Comparison of ENCODE assay signal across 12 mouse cellular contexts in genomic region chr1:72879319-72879634, GRCm38 (mm10). TPM values are rescaled to one million over a fixed set of nuclear protein-coding genes. Genes with fewer than 3 reads are reported as not detected.
A peak's percentile ranks its signal among the peaks of the same experiment; 100 is the strongest.
DNase-seq lines count a peak whose midpoint lies in the region; ATAC-seq lines count a peak whose summit lies in the region.
"Had no signal": no experiment of that assay in that cellular context is flagged by ENCODE, and none has a peak within 500 bp of the region (broad histone marks: within the 10 kb centered on the region; RNA-seq: fewer than 3 reads in every experiment).

No protein-coding gene starts in this region.

- ATAC-seq in kidney, embryonic 16.5 days (ENCODE audit: low FRiP score, low TSS enrichment) = no peak

- H3K27ac ChIP-seq in kidney, embryonic 16.5 days (ENCODE audit: low read length) = peak overlapping the region; percentile 72; the same call in 1 of the 2 replicates

- no peaks in the 10 kb centered on the region for H3K9me3 ChIP-seq in kidney, embryonic 16.5 days (ENCODE audit: low read length)

- no peak overlapping the region for H3K4me3 ChIP-seq in kidney, embryonic 16.5 days (ENCODE audit: low read length)
- H3K4me3 ChIP-seq: erythroblast, embryonic 14.5 days had no signal

- 49% methylated on average over 4 of the region's 4 CpGs for WGBS in kidney, embryonic 16.5 days

- peak; percentile 23 for DNase-seq in adrenal gland, postnatal 10 days
- no peak for DNase-seq in adrenal gland, postnatal 25 days
- DNase-seq in kidney, adult 11 months = no peak
- DNase-seq in thymus, postnatal 4 days = peak; percentile 34
- DNase-seq in thymus, postnatal 14 days = no peak
- DNase-seq in urinary bladder, postnatal 14 days (ENCODE audit: low spot score) = no peak
- no peak for DNase-seq in adrenal gland, adult 8-10 months
- DNase-seq: gastrocnemius, postnatal 10 days had no signal

- peaks cover 5% of the 10 kb centered on the region; the same call in 1 of the 2 replicates for H3K27me3 ChIP-seq in kidney, embryonic 16.5 days (ENCODE audit: insufficient read depth, low read length)

- H3K9ac ChIP-seq in kidney, embryonic 16.5 days (replicated peaks; ENCODE audit: low read length) = no peak overlapping the region

- H3K4me2 ChIP-seq in kidney, embryonic 16.5 days (replicated peaks; ENCODE audit: low read depth, low read length) = peak overlapping the region; percentile 47

- H3K4me1 ChIP-seq in kidney, embryonic 16.5 days (ENCODE audit: insufficient read depth, low read length) = peaks cover 31% of the 10 kb centered on the region

- H3K36me3 ChIP-seq in kidney, embryonic 16.5 days (ENCODE audit: insufficient read depth, low read length) = no peaks in the 10 kb centered on the region

RNA-seq across cellular contexts. Expression of gene Igfbp5, which starts 4.6 kb away (rescaled TPM):
- total RNA-seq in adrenal gland, postnatal 10 days (2021) = 100 to 1,000 TPM in 1 of 2 experiments, 10 to 100 TPM in 1; 85.9 to 120 TPM
- 49.9 and 57.5 TPM in 2 replicates for total RNA-seq in adrenal gland, postnatal 25 days (2021)
- polyA plus RNA-seq in kidney, embryonic 16.5 days (2015; fragmentation: Nextera tagmentation; extraction: Ambion mirVana) = 89.0 and 104 TPM in 2 replicates
- 100 to 1,000 TPM in 3 of 4 experiments, 10 to 100 TPM in 1; 99.0 to 265 (median 164) TPM for total RNA-seq in adrenal gland, adult 8-10 months (2022)
- polyA plus RNA-seq: erythroblast, embryonic 14.5 days had no signal

RNA-seq across cellular contexts. Expression of gene Igfbp2, which starts 55.0 kb away (rescaled TPM):
- total RNA-seq in adrenal gland, postnatal 10 days (2021) = 100 to 1,000 TPM; 210 to 501 TPM
- total RNA-seq in adrenal gland, postnatal 25 days (2021) = 2.6 and 5.9 TPM in 2 replicates
- 144 and 152 TPM in 2 replicates for polyA plus RNA-seq in kidney, embryonic 16.5 days (2015; fragmentation: Nextera tagmentation; extraction: Ambion mirVana)
- 1 to 10 TPM; 2.4 to 4.0 (median 2.6) TPM for total RNA-seq in adrenal gland, adult 8-10 months (2022)
- total RNA-seq: hematopoietic stem cell, adult 5-6 weeks; neutrophil, adult 5-6 weeks had no signal

Comparison
In these comparisons a context has a peak if more than half of its experiments do, and no peak if none do; other contexts are left out.
1. DNase-seq: peak in adrenal gland, postnatal 10 days (single experiment) and thymus, postnatal 4 days (single experiment); none in adrenal gland, postnatal 25 days (single experiment), kidney, adult 11 months (single experiment), thymus, postnatal 14 days (single experiment), urinary bladder, postnatal 14 days (single experiment) and adrenal gland, adult 8-10 months (single experiment).
2. RNA of gene Igfbp2, which starts 55.0 kb away (total RNA-seq): 210 to 501 TPM in adrenal gland, postnatal 10 days; 2.4 to 4.0 TPM in adrenal gland, adult 8-10 months and 2.6 to 5.9 TPM in adrenal gland, postnatal 25 days; every median in the first group is over 10 times any median in the second.